In genomic region chr4:152038985-152039830, GRCm38 (mm10) we compare ENCODE assay signal across 8 mouse cellular contexts. TPM values are rescaled to one million over a fixed set of nuclear protein-coding genes. Genes with fewer than 3 reads are reported as not detected.
A peak's percentile ranks its signal among the peaks of the same experiment; 100 is the strongest.
DNase-seq lines count a peak whose midpoint lies in the region; ATAC-seq and TF ChIP-seq lines count a peak whose summit lies in the region.

Gene Nol9, plus strand, starts transcription at chr4:152039321.

- peak within 1 kb of the TSS; percentile 95 for H3K4me2 ChIP-seq in heart, embryonic 11.5 days
- peak within 1 kb of the TSS; percentile 73 for H3K4me2 ChIP-seq in kidney, embryonic 16.5 days (replicated peaks; ENCODE audit: low read depth, low read length)
- H3K4me2 ChIP-seq in myocyte (ENCODE audit: low read depth): peak within 1 kb of the TSS; percentile 85

- peak; percentile 72; the same call in 1 of the 2 replicates for TF ChIP-seq POLR2A in liver, adult 2 months (IDR thresholded peaks at IDR 0.05; ENCODE audit: extremely low read depth, insufficient read depth, low read length)
- peak; percentile 91 for TF ChIP-seq POLR2A in myocyte (IDR thresholded peaks at IDR 0.05; ENCODE audit: insufficient read length, low read depth)

- H3K9me3 ChIP-seq in heart, embryonic 11.5 days (replicated peaks; ENCODE audit: control insufficient read depth, low read length): no peaks in the 10 kb centered on the region
- H3K9me3 ChIP-seq in kidney, embryonic 16.5 days (ENCODE audit: low read length): no peaks in the 10 kb centered on the region

- peaks cover 7% of the 10 kb centered on the region for H3K4me1 ChIP-seq in heart, embryonic 11.5 days (ENCODE audit: control insufficient read depth, insufficient read depth, low read length)
- H3K4me1 ChIP-seq in kidney, embryonic 16.5 days (ENCODE audit: insufficient read depth, low read length): peaks cover 23% of the 10 kb centered on the region
- H3K4me1 ChIP-seq in liver, adult 2 months (ENCODE audit: control insufficient read depth, insufficient read depth, low read length): peaks cover 7% of the 10 kb centered on the region; the same call in 1 of the 2 replicates

- H3K27me3 ChIP-seq in heart, embryonic 11.5 days (ENCODE audit: control insufficient read depth, insufficient read depth, low read length): no peaks in the 10 kb centered on the region
- no peaks in the 10 kb centered on the region for H3K27me3 ChIP-seq in kidney, embryonic 16.5 days (ENCODE audit: insufficient read depth, low read length)
- no peaks in the 10 kb centered on the region for H3K27me3 ChIP-seq in liver, adult 2 months (ENCODE audit: control insufficient read depth, insufficient read depth, low read length)
- no peaks in the 10 kb centered on the region for H3K27me3 ChIP-seq in myocyte (ENCODE audit: control insufficient read depth, insufficient read depth, insufficient read length)
- H3K27me3 ChIP-seq in splenic B cell, adult 2 months (ENCODE audit: control insufficient read depth, insufficient read depth, low read length, poor library complexity, severe bottlenecking): no peaks in the 10 kb centered on the region

- H3K9ac ChIP-seq in heart, embryonic 11.5 days (ENCODE audit: low read depth, low read length): peak within 1 kb of the TSS; percentile 87
- H3K9ac ChIP-seq in kidney, embryonic 16.5 days (replicated peaks; ENCODE audit: low read length): peak within 1 kb of the TSS; percentile 92
- H3K9ac ChIP-seq in liver, adult 2 months (ENCODE audit: low read depth, low read length): peak within 1 kb of the TSS; percentile 97

- TF ChIP-seq CTCF in liver, adult 2 months (IDR thresholded peaks at IDR 0.05; ENCODE audit: low read depth, low read length): peak; percentile 90

- peaks cover 23% of the 10 kb centered on the region for H3K36me3 ChIP-seq in heart, embryonic 11.5 days (ENCODE audit: control insufficient read depth, insufficient read depth, low read length)
- peaks cover 29% of the 10 kb centered on the region for H3K36me3 ChIP-seq in kidney, embryonic 16.5 days (ENCODE audit: insufficient read depth, low read length)
- H3K36me3 ChIP-seq in liver, adult 2 months (ENCODE audit: control insufficient read depth, insufficient read depth, low read length): peaks cover 5% of the 10 kb centered on the region
- peaks cover 13% of the 10 kb centered on the region for H3K36me3 ChIP-seq in myocyte (ENCODE audit: control insufficient read depth, insufficient read depth)
- no peaks in the 10 kb centered on the region for H3K36me3 ChIP-seq in splenic B cell, adult 2 months (ENCODE audit: control insufficient read depth, insufficient read depth, low read length, poor library complexity, severe bottlenecking)

- peak within 1 kb of the TSS; percentile 91 for H3ac ChIP-seq in myocyte (ENCODE audit: control insufficient read depth, insufficient read length)

- under 1% methylated on average over 81 of the region's 86 CpGs for WGBS in heart, embryonic 11.5 days (ENCODE audit: insufficient replicate concordance)
- under 1% methylated on average over 73 of the region's 86 CpGs for WGBS in kidney, embryonic 16.5 days
- WGBS in liver, adult 2 months: under 1% methylated on average over 81 of the region's 86 CpGs

- H3K79me2 ChIP-seq in liver, adult 2 months (ENCODE audit: control insufficient read depth, insufficient read depth, low read length): peaks cover 21% of the 10 kb centered on the region
- H3K79me2 ChIP-seq in myocyte (ENCODE audit: control insufficient read depth, insufficient read depth): peaks cover 40% of the 10 kb centered on the region

- ATAC-seq in erythroblast, adult 5-6 weeks (replicated peaks; ENCODE audit: low FRiP score, poor library complexity, severe bottlenecking): peak; percentile 90
- ATAC-seq in heart, embryonic 11.5 days (replicated peaks; ENCODE audit: insufficient number of reproducible peaks, low FRiP score, low TSS enrichment): peak; percentile 74
- ATAC-seq in kidney, embryonic 16.5 days (ENCODE audit: low FRiP score, low TSS enrichment): peak; percentile 79

- peak; percentile 98 to 99 for DNase-seq in B cell, adult 2 months
- peak; percentile 93 for DNase-seq in brain, adult 2 months (ENCODE audit: low read depth, low spot score)
- DNase-seq in liver, adult 2 months (ENCODE audit: extremely low read depth, low read depth, low spot score): peak; percentile 54
- peak; percentile 96 for DNase-seq in splenic B cell, adult 2 months (ENCODE audit: low read depth, low spot score)

- peak within 1 kb of the TSS; percentile 100 for H3K4me3 ChIP-seq in heart, embryonic 11.5 days (ENCODE audit: low read depth, low read length)
- peak within 1 kb of the TSS; percentile 100 for H3K4me3 ChIP-seq in kidney, embryonic 16.5 days (ENCODE audit: low read length)
- peak within 1 kb of the TSS; percentile 97 for H3K4me3 ChIP-seq in liver, adult 2 months (ENCODE audit: insufficient read depth, low read depth, low read length)
- H3K4me3 ChIP-seq in myocyte: peak within 1 kb of the TSS; percentile 68

- H3K27ac ChIP-seq in heart, embryonic 11.5 days (ENCODE audit: low read depth, low read length): no peak within 1 kb of the TSS
- no peak within 1 kb of the TSS for H3K27ac ChIP-seq in kidney, embryonic 16.5 days (ENCODE audit: low read length)
- H3K27ac ChIP-seq in liver, adult 2 months (replicated peaks; ENCODE audit: insufficient read depth, low read depth, low read length): peak within 1 kb of the TSS; percentile 2; the same call in 1 of the 2 replicates

TF ChIP-seq in myocyte, 11 proteins besides CTCF, POLR2A, EP300 and RAD21:
- peak; percentile 65 for TF ChIP-seq SRF (IDR thresholded peaks at IDR 0.05; ENCODE audit: control insufficient read depth, insufficient read length, low read depth)
- no peak for TF ChIP-seq MAX (IDR thresholded peaks at IDR 0.05; ENCODE audit: low read depth)
- TF ChIP-seq TCF3 (IDR thresholded peaks at IDR 0.05; ENCODE audit: insufficient read length, low read depth): no peak
- TF ChIP-seq MYOD1 (IDR thresholded peaks at IDR 0.05; ENCODE audit: control insufficient read depth in 1 of 3, insufficient read length in 2 of 3, low read depth in 2 of 3): peak in 1 of 3 experiments; percentile 20
- TF ChIP-seq MYOG (IDR thresholded peaks at IDR 0.05; ENCODE audit: control insufficient read depth in 1 of 3, insufficient read depth in 1 of 3, insufficient read length in 2 of 3, low read depth in 2 of 3): peak in 1 of 3 experiments; percentile 45
- no peak for TF ChIP-seq E2F4 (IDR thresholded peaks at IDR 0.05; ENCODE audit: insufficient read depth)
- TF ChIP-seq REST (IDR thresholded peaks at IDR 0.05; ENCODE audit: insufficient read depth, insufficient read length): no peak
- TF ChIP-seq CEBPB (IDR thresholded peaks at IDR 0.05; ENCODE audit: insufficient read depth, poor library complexity, severe bottlenecking): no peak
- TF ChIP-seq TCF12 (IDR thresholded peaks at IDR 0.05; ENCODE audit: insufficient read depth, poor library complexity, severe bottlenecking): no peak
- TF ChIP-seq USF1 (IDR thresholded peaks at IDR 0.05; ENCODE audit: low read depth): no peak
- peak; percentile 93 for TF ChIP-seq POLR2AphosphoS2 (IDR thresholded peaks at IDR 0.05; ENCODE audit: insufficient read length, low read depth)

RNA-seq across cellular contexts. Expression of gene Nol9, which starts in this region (rescaled TPM):
- total RNA-seq in erythroblast, adult 5-6 weeks (2015; ENCODE audit: low replicate concordance): 6.7 and 7.3 TPM in 2 replicates
- total RNA-seq in erythroblast, adult 5-6 weeks (2017; ENCODE audit: low replicate concordance): 3.9 and 6.3 TPM in 2 replicates
- polyA plus RNA-seq in heart, embryonic 11.5 days (2014; fragmentation: Nextera tagmentation; extraction: Ambion mirVana): 18.0 and 19.0 TPM in 2 replicates
- 31.7 and 35.6 TPM in 2 replicates for polyA plus RNA-seq in kidney, embryonic 16.5 days (2015; fragmentation: Nextera tagmentation; extraction: Ambion mirVana)
- total RNA-seq in liver, adult 2 months (2014; rRNA removed): 6.1 and 7.7 TPM in 2 replicates
- 9.8 and 12.3 TPM in 2 replicates for polyA plus RNA-seq in liver, adult 2 months (2012; rRNA removed)
- polyA plus RNA-seq in myocyte (2012; fragmentation: generic; extraction: Trizol): 28.5 TPM
